17 mouse cellular contexts compared by ENCODE assay signal in genomic region chr10:23704048-23704447, GRCm38 (mm10).
"Had no signal": no experiment of that assay in that cellular context is flagged by ENCODE, and none has a peak within 500 bp of the region (broad histone marks: within the 10 kb centered on the region; RNA-seq: fewer than 3 reads in every experiment).

No protein-coding gene starts in this region.

- H3K4me2 ChIP-seq: kidney, embryonic 15.5 days; liver, embryonic 11.5 days; liver, embryonic 15.5 days; neural tube, embryonic 15.5 days had no signal

- H3K27ac ChIP-seq: kidney, embryonic 15.5 days; limb, embryonic 10.5 days; liver, embryonic 15.5 days; midbrain, embryonic 10.5 days; neural tube, embryonic 15.5 days had no signal

- H3K36me3 ChIP-seq: kidney, embryonic 15.5 days; limb, embryonic 10.5 days; liver, embryonic 15.5 days; midbrain, embryonic 10.5 days; neural tube, embryonic 15.5 days had no signal

- H3K4me1 ChIP-seq: kidney, embryonic 15.5 days; liver, embryonic 15.5 days; midbrain, embryonic 10.5 days; neural tube, embryonic 15.5 days had no signal

- DNase-seq: kidney, adult 2 months; kidney, postnatal 25 days; lung, adult 2 months; lung, postnatal 4 days; midbrain, embryonic 14.5 days; right cerebral cortex, postnatal 4 days; spleen, adult 18-20 months; thymus, adult 2 months; thymus, postnatal 4 days had no signal

- H3K9me3 ChIP-seq: kidney, embryonic 15.5 days; limb, embryonic 10.5 days; liver, embryonic 15.5 days; midbrain, embryonic 10.5 days; neural tube, embryonic 15.5 days had no signal

- H3K27me3 ChIP-seq: kidney, embryonic 15.5 days; liver, embryonic 15.5 days; neural tube, embryonic 15.5 days had no signal

- H3K9ac ChIP-seq: kidney, embryonic 15.5 days; liver, embryonic 15.5 days; neural tube, embryonic 15.5 days had no signal

- H3K4me3 ChIP-seq: kidney, embryonic 15.5 days; limb, embryonic 10.5 days; liver, embryonic 15.5 days; midbrain, embryonic 10.5 days; myocyte; neural tube, embryonic 15.5 days had no signal

- ATAC-seq: lung, postnatal 0 days had no signal
